Mouse (Mus musculus): Measurements from ENCODE around the gene Mta1. TPM values are rescaled to one million over a fixed set of nuclear protein-coding genes. Genes with fewer than 3 reads are reported as not detected.

Gene Mta1
- polyA plus RNA-seq, 1 experiment from 2014 or later, result 17.2 TPM

DNA sequence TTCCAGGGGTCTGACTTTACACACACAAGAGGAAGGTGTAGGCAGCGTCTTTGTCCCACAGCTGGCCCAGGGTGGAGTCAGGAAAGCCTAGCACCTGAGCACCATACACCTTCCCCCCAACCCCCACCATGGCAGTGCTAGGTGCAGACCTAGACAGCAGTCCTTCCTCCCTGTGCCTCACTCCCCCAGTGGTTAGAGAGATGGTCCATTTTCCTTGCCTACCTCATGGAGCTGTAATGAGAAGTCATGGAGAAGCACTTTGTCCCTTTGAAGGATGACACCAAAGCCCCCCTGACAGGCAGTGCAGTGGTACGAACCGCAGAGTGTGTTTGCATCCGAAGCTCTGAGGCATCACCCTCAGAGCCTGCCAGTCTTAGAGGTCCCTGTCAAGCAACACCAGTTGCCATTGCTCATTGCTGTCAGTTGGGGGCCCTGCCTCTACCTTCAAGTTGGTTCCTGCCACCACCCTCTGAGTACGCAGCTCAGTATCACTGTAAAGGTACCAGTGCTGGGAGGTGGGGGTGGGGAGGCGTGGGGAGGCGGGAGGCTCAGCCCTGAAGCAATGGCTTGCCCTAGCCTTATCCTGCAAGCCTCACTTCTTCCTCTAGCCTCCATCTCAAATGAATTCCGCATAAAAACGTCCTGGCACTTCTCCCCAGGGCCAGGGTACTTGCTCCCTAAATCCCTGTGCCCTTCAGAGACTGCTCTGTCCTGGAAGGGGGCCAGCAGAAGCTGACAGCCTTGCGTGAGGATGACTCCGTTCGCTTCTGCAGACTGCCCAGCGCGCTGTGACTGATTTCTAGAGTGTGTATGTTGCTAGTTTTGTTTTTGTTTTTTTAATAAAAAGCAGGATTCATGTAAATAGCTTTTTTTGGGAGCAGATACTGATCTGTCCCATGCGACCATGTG, 24.4 kb upstream of the Mta1 start:
- peak overlapping the region; percentile 71 for H3K9ac ChIP-seq
- peak overlapping the region; percentile 93 for H3K27ac ChIP-seq
- H3K36me3 ChIP-seq (replicated peaks), result peaks cover 13% of the 10 kb centered on the region; the same call in 1 of the 2 replicates
- 12% methylated on average over 15 of the region's 15 CpGs for WGBS
- H3K4me2 ChIP-seq, result peak overlapping the region; percentile 98
- peak overlapping the region; percentile 48 for H3K4me3 ChIP-seq
- peak; percentile 56 for ATAC-seq (replicated peaks)
- no peaks in the 10 kb centered on the region for H3K27me3 ChIP-seq (replicated peaks)
- H3K9me3 ChIP-seq, result no peaks in the 10 kb centered on the region
- peaks cover 25% of the 10 kb centered on the region for H3K4me1 ChIP-seq

DNA sequence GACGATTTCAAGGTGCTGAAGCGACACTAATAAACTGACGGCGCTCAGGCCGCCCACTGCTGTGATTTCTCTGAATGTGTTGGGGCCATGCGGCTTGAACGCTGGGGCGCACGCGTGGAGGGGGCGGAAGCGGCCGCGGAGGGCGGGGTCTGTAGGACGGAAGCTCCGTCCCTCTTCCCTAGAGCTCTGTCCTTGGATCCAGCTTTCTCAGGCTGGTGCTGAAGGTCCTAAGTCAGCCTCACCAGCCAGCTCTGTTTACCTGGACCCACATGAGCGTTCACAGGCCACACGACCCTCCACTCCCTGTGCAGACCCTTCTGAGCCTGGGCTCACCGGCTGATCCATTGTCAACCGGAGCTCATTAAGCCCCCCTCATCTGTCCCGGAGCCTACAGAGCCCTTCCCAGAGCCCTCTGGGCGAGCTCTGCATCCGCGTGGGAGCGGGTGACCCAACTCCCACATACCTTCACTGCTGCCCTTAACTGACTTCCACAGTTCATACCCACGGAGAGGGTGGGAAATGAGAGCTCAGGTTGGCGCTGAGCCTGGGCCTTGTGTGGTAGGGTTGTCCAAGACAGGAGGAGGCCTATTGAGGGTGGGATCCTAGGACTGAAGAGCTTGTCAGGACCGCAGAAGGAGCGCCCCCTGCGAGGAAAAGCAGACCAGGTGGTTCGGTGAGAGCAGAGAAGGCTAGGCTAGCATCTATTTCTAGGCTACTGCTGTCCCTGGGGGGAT, 23.6 kb upstream of the Mta1 start, which contains the start of gene Tex22:
Gene Tex22 (plus strand): TSS at position 174 of the 734 bp plus-strand sequence.
- Histone ChIP-seq H3K27ac (peak within 1 kb of the TSS; percentile 93), H3K9me3 (no peaks in the 10 kb centered on the region)
- WGBS, result 2% methylated on average over 32 of the region's 32 CpGs

GRCm38 (mm10) chr12:113075063-113075454, 23.0 kb upstream of the Mta1 start:
- H3K4me3 ChIP-seq, result peak overlapping the region; percentile 48
- H3K4me2 ChIP-seq, result peak overlapping the region; percentile 98
- H3K27ac ChIP-seq, result peak overlapping the region; percentile 93
- 3% methylated on average over 10 of the region's 10 CpGs for WGBS
- ATAC-seq (replicated peaks), result peak; percentile 80
- peaks cover 25% of the 10 kb centered on the region for H3K4me1 ChIP-seq
- no peaks in the 10 kb centered on the region for H3K27me3 ChIP-seq (replicated peaks)
- peaks cover 9% of the 10 kb centered on the region; the same call in 1 of the 2 replicates for H3K36me3 ChIP-seq (replicated peaks)
- H3K9ac ChIP-seq, result peak overlapping the region; percentile 71
- H3K9me3 ChIP-seq, result no peaks in the 10 kb centered on the region

More for the DNA sequence above, 23.6 kb upstream of the Mta1 start, which contains the start of gene Tex22:
- Histone ChIP-seq H3K4me2 (peak within 1 kb of the TSS; percentile 98), H3K36me3 (replicated peaks) (peaks cover 12% of the 10 kb centered on the region; the same call in 1 of the 2 replicates), H3K27me3 (replicated peaks) (no peaks in the 10 kb centered on the region), H3K9ac (peak within 1 kb of the TSS; percentile 71), H3K4me3 (peak within 1 kb of the TSS; percentile 48), H3K4me1 (peaks cover 25% of the 10 kb centered on the region)
- ATAC-seq (replicated peaks), result peak; percentile 95

GRCm38 (mm10) chr12:113075486-113075885, 22.6 kb upstream of the Mta1 start:
- H3K36me3 ChIP-seq (replicated peaks), result peaks cover 5% of the 10 kb centered on the region; the same call in 1 of the 2 replicates
- ATAC-seq (replicated peaks), result no peak
- peak overlapping the region; percentile 48; the same call in 1 of the 2 replicates for H3K4me3 ChIP-seq
- 57% methylated on average over 6 of the region's 6 CpGs for WGBS
- H3K4me1 ChIP-seq, result peaks cover 25% of the 10 kb centered on the region
- H3K27me3 ChIP-seq (replicated peaks), result no peaks in the 10 kb centered on the region
- peak overlapping the region; percentile 93 for H3K27ac ChIP-seq
- H3K4me2 ChIP-seq, result peak overlapping the region; percentile 98
- no peaks in the 10 kb centered on the region for H3K9me3 ChIP-seq
- H3K9ac ChIP-seq, result no peak overlapping the region

DNA sequence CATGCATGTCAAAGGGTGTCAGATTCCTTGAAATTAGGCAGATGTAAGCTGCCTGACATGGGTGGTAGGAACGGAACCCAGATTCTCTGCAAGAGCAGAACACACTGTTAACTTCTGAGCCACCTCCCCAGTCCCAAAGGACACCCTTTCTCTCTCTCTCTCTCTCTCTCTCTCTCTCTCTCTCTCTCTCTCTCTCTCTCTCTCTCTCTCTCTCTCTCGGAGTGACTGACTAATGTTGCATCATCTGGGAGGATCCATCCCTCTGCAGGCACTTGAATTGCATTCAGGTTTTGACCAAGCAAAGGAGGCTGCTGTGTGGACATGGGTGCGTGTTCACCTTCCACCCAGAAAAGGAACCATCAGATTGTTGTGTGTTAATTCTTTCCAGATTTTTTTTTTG, 10.8 kb upstream of the Mta1 start:
- Histone ChIP-seq H3K9ac (no peak overlapping the region), H3K4me3 (no peak overlapping the region), H3K4me2 (no peak overlapping the region), H3K27ac (no peak overlapping the region), H3K27me3 (replicated peaks) (no peaks in the 10 kb centered on the region), H3K36me3 (replicated peaks) (no peaks in the 10 kb centered on the region), H3K4me1 (no peaks in the 10 kb centered on the region), H3K9me3 (no peaks in the 10 kb centered on the region)
- WGBS, result 89% methylated on average over 2 of the region's 3 CpGs
- no peak for ATAC-seq (replicated peaks)

- WGBS, result 41% methylated on average over 4 of the region's 4 CpGs
- Histone ChIP-seq H3K27ac (no peak overlapping the region), H3K27me3 (replicated peaks) (no peaks in the 10 kb centered on the region), H3K9me3 (no peaks in the 10 kb centered on the region), H3K4me2 (no peak overlapping the region), H3K9ac (no peak overlapping the region), H3K4me3 (no peak overlapping the region), H3K36me3 (replicated peaks) (no peaks in the 10 kb centered on the region), H3K4me1 (no peaks in the 10 kb centered on the region)
- ATAC-seq (replicated peaks), result no peak
Observed at GRCm38 (mm10) chr12:113088026-113088425, 10.1 kb upstream of the Mta1 start.

DNA sequence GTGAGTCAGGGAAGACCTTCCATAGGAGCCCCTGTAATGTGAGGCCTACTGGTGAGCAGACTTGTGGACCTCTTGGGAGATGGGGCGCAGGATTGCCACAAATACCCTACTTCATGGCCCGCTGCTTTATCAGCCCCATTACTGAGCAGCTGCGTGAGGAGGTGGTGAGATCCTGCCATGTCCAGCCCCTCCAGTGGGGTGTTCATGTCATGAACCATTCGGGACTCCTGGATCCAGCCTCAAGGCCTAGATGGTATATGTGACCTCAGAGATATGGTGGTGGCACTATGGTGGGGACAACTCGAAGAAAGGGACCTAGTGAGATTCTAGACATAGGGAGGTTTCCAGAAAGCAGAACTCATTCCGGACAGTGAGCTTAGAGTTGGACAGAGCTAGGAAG, 9.0 kb upstream of the Mta1 start:
- no peak for ATAC-seq (replicated peaks)
- no peaks in the 10 kb centered on the region for H3K36me3 ChIP-seq (replicated peaks)
- no peak overlapping the region for H3K9ac ChIP-seq
- H3K4me1 ChIP-seq, result no peaks in the 10 kb centered on the region
- H3K27me3 ChIP-seq (replicated peaks), result no peaks in the 10 kb centered on the region
- no peak overlapping the region for H3K27ac ChIP-seq
- no peak overlapping the region for H3K4me2 ChIP-seq
- WGBS, result 91% methylated on average over 6 of the region's 6 CpGs
- no peak overlapping the region for H3K4me3 ChIP-seq
- H3K9me3 ChIP-seq, result no peaks in the 10 kb centered on the region

DNA sequence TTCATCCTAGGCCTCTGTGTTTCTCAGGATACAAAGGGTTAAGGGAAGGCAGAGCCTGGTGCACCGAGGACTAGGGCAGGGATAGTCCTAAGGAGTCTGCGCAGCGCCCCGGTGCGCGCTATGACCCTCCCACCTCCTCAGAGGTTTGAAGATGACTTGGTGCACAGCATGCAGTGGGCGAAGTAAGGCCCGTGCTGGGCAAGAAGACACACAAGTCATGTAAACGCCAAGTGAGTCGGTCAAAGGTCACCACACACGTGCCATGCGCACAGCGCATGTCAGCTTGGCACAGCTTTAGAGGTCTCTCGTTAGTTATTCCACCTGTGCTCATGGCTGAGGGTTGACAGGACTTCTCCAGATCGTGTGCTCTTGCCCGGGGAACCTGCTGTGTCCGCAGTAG, 8.0 kb upstream of the Mta1 start:
- Histone ChIP-seq H3K27ac (no peak overlapping the region), H3K4me3 (no peak overlapping the region), H3K4me2 (no peak overlapping the region), H3K36me3 (replicated peaks) (no peaks in the 10 kb centered on the region), H3K9me3 (no peaks in the 10 kb centered on the region), H3K9ac (no peak overlapping the region), H3K27me3 (replicated peaks) (no peaks in the 10 kb centered on the region), H3K4me1 (no peaks in the 10 kb centered on the region)
- no peak for ATAC-seq (replicated peaks)
- 82% methylated on average over 17 of the region's 17 CpGs for WGBS

DNA sequence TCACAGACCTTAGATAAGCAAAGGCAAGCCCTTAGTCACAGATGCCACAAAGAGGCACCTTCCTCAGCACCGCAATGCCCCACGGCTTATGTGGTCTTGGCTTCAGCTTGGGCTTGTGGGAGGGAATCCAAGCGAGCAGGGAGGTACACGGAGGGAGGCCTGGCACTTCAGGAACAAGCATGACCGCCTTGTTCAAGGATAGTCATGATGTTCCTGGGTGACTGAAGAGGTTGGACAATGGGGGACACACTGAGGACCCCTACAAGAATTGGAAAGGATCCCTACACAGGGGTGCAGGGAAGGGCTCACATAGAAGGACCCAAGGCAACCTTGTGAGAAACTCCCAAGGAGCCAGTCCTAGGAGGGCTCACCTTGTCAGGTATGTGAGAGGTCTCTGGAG, 1.0 kb upstream of the Mta1 start:
- peaks cover 38% of the 10 kb centered on the region for H3K4me1 ChIP-seq
- H3K9me3 ChIP-seq, result no peaks in the 10 kb centered on the region
- H3K27me3 ChIP-seq (replicated peaks), result no peaks in the 10 kb centered on the region
- H3K4me2 ChIP-seq, result peak overlapping the region; percentile 99
- H3K9ac ChIP-seq, result no peak overlapping the region
- no peak overlapping the region for H3K27ac ChIP-seq
- H3K4me3 ChIP-seq, result peak overlapping the region; percentile 97; the same call in 1 of the 2 replicates
- no peak for ATAC-seq (replicated peaks)
- WGBS, result 88% methylated on average over 5 of the region's 5 CpGs
- H3K36me3 ChIP-seq (replicated peaks), result no peaks in the 10 kb centered on the region

- Histone ChIP-seq H3K4me1 (peaks cover 46% of the 10 kb centered on the region), H3K27me3 (replicated peaks) (no peaks in the 10 kb centered on the region), H3K36me3 (replicated peaks) (no peaks in the 10 kb centered on the region), H3K4me2 (peak overlapping the region; percentile 99), H3K27ac (peak overlapping the region; percentile 87), H3K4me3 (peak overlapping the region; percentile 97), H3K9ac (peak overlapping the region; percentile 99), H3K9me3 (no peaks in the 10 kb centered on the region)
- 0% methylated on average over 36 of the region's 60 CpGs for WGBS
- ATAC-seq (replicated peaks), result peak; percentile 13
Observed at GRCm38 (mm10) chr12:113098530-113099151, 563 bp downstream of the Mta1 start.

- H3K4me1 ChIP-seq, result peaks cover 46% of the 10 kb centered on the region
- no peak for ATAC-seq (replicated peaks)
- no peaks in the 10 kb centered on the region for H3K27me3 ChIP-seq (replicated peaks)
- peak overlapping the region; percentile 99 for H3K9ac ChIP-seq
- H3K4me3 ChIP-seq, result peak overlapping the region; percentile 97
- 36% methylated on average over 6 of the region's 6 CpGs for WGBS
- no peaks in the 10 kb centered on the region for H3K9me3 ChIP-seq
- no peak overlapping the region for H3K27ac ChIP-seq
- H3K36me3 ChIP-seq (replicated peaks), result no peaks in the 10 kb centered on the region
- peak overlapping the region; percentile 99 for H3K4me2 ChIP-seq
Observed at GRCm38 (mm10) chr12:113099470-113100237, 1.6 kb downstream of the Mta1 start.

Data from midbrain, embryonic 15.5 days (tissue).